Mouse (Mus musculus) MN1 (cell line): ENCODE data around the gene Olfr655.

Experiments used
- DNase-seq: peaks from one replicate; pipeline ENCODE4 v3.0.0-alpha.2; 2016; ENCODE audit warnings: low spot score

The Olfr655 gene

DNA sequence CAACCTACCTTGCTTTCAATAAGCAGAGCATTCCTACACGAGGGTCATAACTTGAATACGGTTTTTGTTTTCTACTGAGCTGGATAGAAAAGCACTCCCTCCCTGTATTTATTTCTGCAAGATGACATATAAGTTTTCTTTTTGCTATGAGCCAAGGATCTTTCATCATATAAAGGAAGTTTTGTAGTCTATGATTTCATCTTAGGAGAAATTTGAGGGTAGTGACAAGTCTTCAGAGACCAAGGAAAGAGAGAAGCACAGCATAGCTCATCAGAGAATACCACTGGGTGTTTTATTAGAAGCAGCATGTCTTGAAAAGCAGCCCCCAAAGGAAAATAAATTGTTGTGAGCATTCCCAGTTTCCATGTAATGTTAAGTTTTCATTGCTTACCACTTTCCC, at the start of gene Olfr655:
Gene Olfr655, minus strand, starts transcription at position 101 of the 400 bp plus-strand sequence.
- no peak for DNase-seq

DNA sequence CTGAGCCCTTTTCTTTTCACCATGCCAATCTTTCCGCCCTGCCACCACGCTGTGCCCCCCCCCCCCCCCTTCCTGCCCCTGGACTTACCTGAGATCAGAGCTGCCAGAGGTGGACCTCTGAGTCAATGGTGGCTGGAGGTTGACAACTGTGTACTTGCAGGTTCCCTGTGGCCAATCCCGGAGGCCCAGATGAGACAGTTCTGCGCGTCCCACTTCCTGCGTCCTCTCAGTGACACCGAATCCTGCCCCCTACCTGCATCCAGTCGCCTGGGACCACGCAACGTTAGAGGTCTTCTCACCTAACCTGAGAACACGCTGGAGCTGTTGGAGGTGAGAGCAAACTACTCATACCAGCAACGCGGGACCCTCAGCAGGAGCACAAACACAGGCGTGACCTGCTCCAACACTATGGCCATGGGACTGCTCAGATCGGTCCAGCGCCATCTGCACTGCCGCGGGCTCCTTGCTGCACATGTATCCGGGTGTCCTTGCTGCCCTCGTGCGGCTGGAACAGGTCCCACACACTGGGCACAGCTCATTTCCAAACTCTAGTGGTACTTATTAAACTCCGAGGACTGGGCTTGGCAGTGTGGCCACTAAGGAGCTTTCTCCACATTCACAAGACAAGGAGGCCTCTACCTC, 45.4 kb upstream of the Olfr655 start, which contains the start of gene Olfr658:
Gene Olfr658, minus strand, starts transcription at position 465 of the 642 bp plus-strand sequence.
- no peak for DNase-seq

DNA sequence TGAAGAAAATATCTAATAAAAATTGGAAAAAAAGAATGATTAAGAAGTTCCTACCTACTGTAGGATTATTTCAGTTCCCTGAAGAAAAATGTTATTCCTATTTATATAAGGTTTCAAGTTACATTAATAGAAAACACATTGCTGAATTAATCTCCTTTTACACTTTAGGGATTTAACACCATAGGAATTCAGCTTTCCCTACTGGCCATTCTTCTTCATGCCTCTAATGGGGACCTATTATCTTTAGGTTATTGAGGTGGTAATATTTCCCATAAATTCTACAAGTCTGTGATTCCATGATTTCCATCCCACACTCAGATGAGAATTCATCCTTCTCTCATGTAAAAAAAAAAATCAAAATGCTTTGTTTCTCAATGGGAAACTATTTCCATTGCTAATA, 22.9 kb upstream of the Olfr655 start, which contains the start of gene Olfr657:
Gene Olfr657, plus strand, starts transcription at position 301 of the 400 bp plus-strand sequence.
- no peak for DNase-seq

DNA sequence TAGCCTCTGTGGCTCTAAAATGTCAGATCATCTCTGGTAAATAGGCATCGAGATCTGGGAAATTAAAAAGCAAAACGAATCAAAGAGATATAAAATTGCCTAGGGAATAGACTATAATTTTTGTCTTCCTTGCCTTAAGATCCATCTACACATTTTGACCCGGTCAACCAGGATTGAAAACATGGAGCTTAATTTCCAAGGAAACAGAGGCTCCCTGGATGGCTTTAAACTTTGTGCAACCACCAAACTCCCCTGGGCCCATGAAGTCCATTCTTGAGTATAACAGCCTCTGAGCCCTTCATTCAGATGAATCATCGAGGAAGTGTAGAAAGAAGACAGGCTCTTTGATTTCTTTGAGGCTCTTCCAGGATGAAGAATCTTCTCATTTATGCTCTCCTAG, 12.1 kb upstream of the Olfr655 start, which contains the start of gene Olfr656:
Gene Olfr656, plus strand, starts transcription at position 301 of the 400 bp plus-strand sequence.
- no peak for DNase-seq

DNA sequence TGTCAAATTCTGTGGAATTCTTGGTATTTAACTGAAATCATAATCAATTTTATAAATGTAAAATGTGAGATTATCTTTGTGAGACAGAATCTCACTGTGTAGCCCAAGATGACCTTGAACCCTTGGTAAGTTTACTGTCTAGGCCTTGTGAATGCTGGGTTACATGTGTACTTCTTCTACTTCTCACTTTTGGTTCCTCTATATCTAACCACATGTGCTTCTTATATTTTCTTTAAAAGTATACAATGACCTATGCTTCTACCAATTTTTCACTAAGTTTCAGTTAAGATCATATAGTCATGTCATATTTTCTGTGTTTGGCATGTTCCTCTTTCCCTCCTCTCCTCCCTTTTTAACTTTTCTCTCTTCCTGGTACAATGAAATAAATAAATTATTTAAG, 3.1 kb upstream of the Olfr655 start:
- no peak for DNase-seq

DNA sequence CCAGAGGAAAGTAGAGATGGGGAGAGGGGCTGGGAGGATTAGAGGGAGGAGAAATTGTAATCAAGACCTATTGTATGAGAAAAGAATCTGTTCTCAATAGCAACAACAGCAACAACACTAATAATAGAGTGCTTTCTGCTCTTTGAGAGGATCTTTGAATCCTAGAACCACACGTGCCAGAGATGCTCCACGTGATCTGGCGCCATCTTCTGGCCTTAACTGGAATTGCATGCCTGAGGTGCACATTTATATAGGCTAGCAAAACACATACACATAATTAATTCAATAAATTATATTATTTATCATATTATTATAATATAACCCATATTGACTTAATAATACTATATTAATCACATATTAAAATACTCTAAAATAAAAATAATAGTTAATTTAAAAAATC, 1.6 kb upstream of the Olfr655 start:
- no peak for DNase-seq

DNA sequence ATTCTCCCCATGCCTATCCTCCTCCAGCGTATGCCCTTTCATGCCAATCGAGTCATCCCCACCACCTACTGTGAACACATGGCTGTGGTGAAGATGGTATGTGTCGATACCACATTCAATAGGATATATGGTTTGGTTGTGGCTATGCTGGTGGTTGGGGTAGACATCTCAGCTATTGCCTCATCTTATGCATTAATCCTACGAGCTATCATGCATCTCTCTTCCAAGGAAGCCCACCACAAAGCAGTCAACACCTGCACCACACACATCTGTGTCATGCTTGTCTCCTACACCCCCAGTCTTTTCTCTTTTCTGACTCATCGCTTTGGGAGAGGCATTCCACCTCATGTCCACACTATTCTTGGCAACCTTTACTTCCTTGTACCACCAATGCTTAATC, 13.3 kb downstream of the Olfr655 start:
- DNase-seq, result no peak

DNA sequence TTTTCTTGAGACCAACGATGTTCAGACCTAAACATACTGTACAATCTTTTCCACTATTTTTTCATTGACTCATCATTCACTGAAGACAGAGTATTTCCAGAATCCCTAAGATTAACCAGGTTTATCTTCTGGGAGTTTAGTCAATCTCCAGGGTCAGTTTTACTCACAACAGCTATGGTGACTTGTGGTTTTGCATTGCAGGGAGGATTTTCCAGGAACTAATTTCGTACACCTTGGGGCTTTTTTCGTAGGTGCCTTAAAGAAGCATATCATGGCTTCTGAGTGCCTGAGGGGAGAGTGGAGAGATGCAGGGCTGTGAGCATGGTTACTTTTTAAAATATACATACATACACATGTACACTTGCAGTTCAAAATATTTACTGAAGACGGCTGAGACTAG, 14.9 kb downstream of the Olfr655 start, which contains the start of gene Olfr654:
Gene Olfr654, plus strand, starts transcription at position 301 of the 400 bp plus-strand sequence.
- no peak for DNase-seq

DNA sequence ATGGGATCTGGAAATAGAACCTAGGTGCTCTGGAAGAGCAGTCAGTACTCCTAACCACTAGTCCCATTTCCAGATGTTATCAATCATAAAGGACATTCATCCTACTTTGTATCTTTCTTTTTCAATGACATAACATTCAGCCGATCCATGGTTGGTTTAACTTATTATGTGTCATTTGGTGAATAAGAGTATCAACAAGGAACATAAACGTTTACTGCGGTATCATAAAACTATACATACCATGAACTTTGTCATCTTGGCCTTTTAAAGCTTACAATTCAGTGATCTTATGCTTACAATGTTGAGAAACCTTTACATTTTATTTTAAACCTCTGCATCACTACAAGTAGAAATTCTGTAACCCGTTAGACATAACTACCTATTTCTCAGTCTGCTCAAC, 20.1 kb downstream of the Olfr655 start:
- no peak for DNase-seq

DNA sequence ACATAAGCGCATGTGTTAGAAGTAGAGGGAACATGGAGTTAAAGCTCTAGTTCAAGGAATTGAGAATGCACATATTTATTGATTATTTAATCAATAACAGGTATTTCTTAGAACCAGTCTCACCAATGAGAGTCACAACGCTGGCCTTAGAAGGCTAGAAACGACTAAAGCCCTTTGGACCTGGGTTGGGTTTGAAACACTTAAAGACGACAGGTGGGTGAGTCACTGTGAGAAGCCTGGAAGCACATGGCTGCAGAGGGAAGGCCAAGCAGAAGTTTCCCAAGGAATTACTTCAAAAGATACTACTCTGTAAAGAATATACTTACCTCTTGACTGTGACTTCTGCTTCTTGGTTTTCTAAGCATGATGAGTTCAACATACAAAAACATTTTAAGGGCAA, 20.7 kb downstream of the Olfr655 start:
- DNase-seq, result no peak

DNA sequence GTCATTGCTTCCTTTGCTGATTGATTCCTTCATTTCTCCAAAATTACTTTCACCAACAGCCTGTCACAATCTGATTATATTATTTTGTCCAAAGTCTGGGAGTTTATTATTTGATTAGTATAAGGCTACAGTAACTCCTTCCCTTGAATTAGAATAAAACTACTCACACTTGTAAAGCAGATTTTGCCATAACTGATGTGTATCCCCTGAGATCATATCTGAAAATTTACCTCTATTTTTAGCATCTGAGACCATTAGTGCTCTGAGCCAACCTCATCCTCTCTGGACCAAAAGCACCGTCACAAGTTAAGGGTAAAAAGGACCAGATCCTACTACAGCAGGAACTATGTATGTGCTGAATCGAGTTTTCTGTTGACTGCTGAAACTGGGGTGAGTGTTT, 24.6 kb downstream of the Olfr655 start, which contains the start of gene Olfr653:
Gene Olfr653, plus strand, starts transcription at position 301 of the 400 bp plus-strand sequence.
- DNase-seq, result no peak

DNA sequence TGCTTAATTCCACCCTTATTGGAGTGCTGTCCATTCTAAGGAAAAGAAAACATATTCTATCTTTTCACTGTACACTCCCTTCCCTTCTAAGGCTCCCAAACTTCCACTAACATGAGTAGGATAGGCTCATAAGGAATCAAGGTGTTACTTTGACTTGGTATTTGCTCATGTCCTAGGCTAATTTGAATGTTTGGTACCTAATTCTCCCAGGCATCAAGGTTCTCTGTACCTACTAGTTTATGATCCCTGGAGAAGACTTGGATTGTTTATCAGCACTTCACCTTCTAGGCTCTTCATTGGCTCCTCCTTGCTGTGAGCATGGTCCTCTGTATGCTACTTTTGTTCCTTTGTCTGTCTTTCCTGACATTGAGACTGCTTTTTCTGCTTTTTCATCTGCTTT, 41.0 kb downstream of the Olfr655 start, which contains the start of gene Olfr652:
Gene Olfr652, plus strand, starts transcription at position 301 of the 400 bp plus-strand sequence.
- DNase-seq, result no peak

DNA sequence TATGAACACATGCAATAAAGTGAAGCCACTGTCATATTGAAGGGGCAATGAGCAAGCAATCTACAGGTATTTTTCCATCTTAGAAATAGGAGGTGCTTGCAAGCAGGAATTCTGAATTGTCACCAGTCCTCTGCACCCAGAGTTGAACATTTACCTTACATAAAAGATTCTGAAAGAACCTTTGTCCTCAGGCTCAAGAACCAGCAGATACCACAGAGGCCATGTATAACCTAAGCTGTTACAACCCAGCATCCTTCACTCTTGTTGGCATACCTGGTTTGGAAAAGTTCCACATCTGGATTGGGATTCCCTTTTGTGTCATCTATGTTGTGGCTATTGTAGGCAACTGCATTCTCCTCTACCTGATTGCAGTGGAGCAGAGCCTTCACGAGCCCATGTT, 48.9 kb downstream of the Olfr655 start:
- peak; percentile 2 for DNase-seq

DNA sequence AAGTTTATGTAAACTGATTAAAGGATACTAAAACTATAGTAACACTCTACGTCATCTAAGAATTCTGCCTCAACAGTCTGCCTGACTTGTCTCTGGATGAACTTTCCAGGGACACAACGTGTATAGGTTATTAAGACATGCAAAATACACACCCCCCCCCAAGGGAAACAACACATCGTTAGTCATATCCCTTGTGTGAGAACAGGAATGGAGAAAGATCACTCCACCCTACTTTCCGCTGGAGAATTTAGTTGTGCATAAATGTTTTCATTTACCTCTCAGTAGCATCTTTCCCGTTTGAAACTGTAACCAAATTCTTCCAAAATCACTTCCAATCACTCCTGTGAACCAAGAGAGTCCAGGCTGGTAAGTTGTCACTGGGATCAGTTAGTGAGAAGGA, 51.7 kb downstream of the Olfr655 start, which contains the start of gene Olfr651:
Gene Olfr651, plus strand, starts transcription at position 301 of the 400 bp plus-strand sequence.
- no peak for DNase-seq
